Mouse (Mus musculus) limb, embryonic 15.5 days (tissue): ENCODE measurements around the gene Ripor2. TPM values are rescaled to one million over a fixed set of nuclear protein-coding genes. Genes with fewer than 3 reads are reported as not detected.
"Not testable (repeated sequence)": the region's sequence is repeated elsewhere in the genome, so short reads cannot be mapped to it uniquely, and the experiment has no call there.

Experiments
- ATAC-seq: fragments of 200-750 bp; cut with Nextera tagmentation; 2 replicates; pipeline ENCODE4 v1.8.0; 2017; ENCODE audit warnings: low read depth, moderate TSS enrichment; ENCODE audit not compliant: insufficient number of reproducible peaks, low FRiP score, low TSS enrichment
- H3K27ac ChIP-seq: fragments of 300-500 bp; sonication (generic); 2 replicates; pipeline ENCODE4 v1.5.1; 2015; ENCODE audit warnings: moderate library complexity, mild to moderate bottlenecking, inconsistent platforms
- H3K27me3 ChIP-seq: fragments of 300-500 bp; sonication (generic); 2 replicates; pipeline ENCODE4 v1.6.1; 2015; ENCODE audit warnings: inconsistent platforms
- H3K36me3 ChIP-seq: fragments of 300-500 bp; sonication (generic); 2 replicates; pipeline ENCODE4 v1.6.1; 2015; ENCODE audit warnings: inconsistent platforms
- H3K4me1 ChIP-seq: fragments of 300-500 bp; sonication (generic); 2 replicates; pipeline ENCODE4 v1.6.1; 2015; ENCODE audit warnings: inconsistent platforms
- H3K4me2 ChIP-seq: fragments of 300-500 bp; sonication (generic); 2 replicates; pipeline ENCODE4 v1.6.1; 2015; ENCODE audit warnings: mild to moderate bottlenecking, inconsistent platforms
- H3K4me3 ChIP-seq: fragments of 300-500 bp; sonication (generic); 2 replicates; pipeline ENCODE4 v1.5.1; 2015; ENCODE audit warnings: mild to moderate bottlenecking, inconsistent platforms
- H3K9ac ChIP-seq: fragments of 300-500 bp; sonication (generic); 2 replicates; pipeline ENCODE4 v1.6.1; 2015; ENCODE audit warnings: inconsistent platforms
- H3K9me3 ChIP-seq: fragments of 300-500 bp; sonication (generic); 2 replicates; pipeline ENCODE4 v1.6.1; 2016; ENCODE audit warnings: inconsistent platforms
- WGBS: fragments of 180-500 bp; shearing (Covaris S2); methylation state at CpG from one replicate; pipeline ENCODE4 v1.1.7; 2015; 5-methylcytosine and 5-hydroxymethylcytosine counted together
- polyA plus RNA-seq: library from polyadenylated mRNA; unstranded; fragments of >200 nt; fragmentation: Nextera tagmentation; extraction: Ambion mirVana; gene quantifications from 2 replicates; pipeline ENCODE4 v1.2.1, GENCODE M21; 2015

Ripor2 gene
- polyA plus RNA-seq, 1 experiment from 2014 or later: 4.1 TPM

GRCm38 (mm10) chr13:24761403-24762227 is 179.6 kb downstream of the Ripor2 start, which contains the start of gene Gmnn:
Gene Gmnn, minus strand, starts transcription at chr13:24761923.
- Histone ChIP-seq H3K4me2 (peak within 1 kb of the TSS; percentile 77), H3K27me3 (no peaks in the 10 kb centered on the region), H3K9ac (peak within 1 kb of the TSS; percentile 54), H3K27ac (peak within 1 kb of the TSS; percentile 91), H3K36me3 (no peaks in the 10 kb centered on the region), H3K4me1 (peaks cover 16% of the 10 kb centered on the region), H3K4me3 (peak within 1 kb of the TSS; percentile 90), H3K9me3 (no peaks in the 10 kb centered on the region)
- peak; percentile 94 for ATAC-seq
- under 1% methylated on average over 79 of the region's 79 CpGs for WGBS

GRCm38 (mm10) chr13:24762254-24762653 is 180.3 kb downstream of the Ripor2 start:
- peak overlapping the region; percentile 77 for H3K4me2 ChIP-seq
- no peaks in the 10 kb centered on the region for H3K27me3 ChIP-seq
- no peak for ATAC-seq
- WGBS: 32% methylated on average over 4 of the region's 4 CpGs
- H3K9ac ChIP-seq: no peak overlapping the region
- H3K4me3 ChIP-seq: peak overlapping the region; percentile 90
- H3K4me1 ChIP-seq: peaks cover 16% of the 10 kb centered on the region
- H3K27ac ChIP-seq: no peak overlapping the region
- H3K9me3 ChIP-seq: no peaks in the 10 kb centered on the region
- H3K36me3 ChIP-seq: no peaks in the 10 kb centered on the region

- not testable (repeated sequence) for H3K36me3 ChIP-seq, H3K4me2 ChIP-seq, H3K9me3 ChIP-seq, H3K4me1 ChIP-seq, ATAC-seq, H3K27ac ChIP-seq, H3K27me3 ChIP-seq, H3K9ac ChIP-seq, H3K4me3 ChIP-seq
- 60% methylated on average over 4 of the region's 4 CpGs for WGBS
Measured at GRCm38 (mm10) chr13:24767809-24768208, 185.8 kb downstream of the Ripor2 start.

GRCm38 (mm10) chr13:24771482-24771881 is 189.5 kb downstream of the Ripor2 start:
- not testable (repeated sequence) for H3K4me1 ChIP-seq, ATAC-seq, H3K9me3 ChIP-seq, H3K9ac ChIP-seq, H3K36me3 ChIP-seq, H3K27ac ChIP-seq, H3K4me2 ChIP-seq, H3K4me3 ChIP-seq, H3K27me3 ChIP-seq
- 91% methylated on average over 10 of the region's 10 CpGs for WGBS

- Histone ChIP-seq H3K4me2 (no peak overlapping the region), H3K9ac (no peak overlapping the region), H3K4me1 (no peaks in the 10 kb centered on the region), H3K27me3 (no peaks in the 10 kb centered on the region), H3K9me3 (no peaks in the 10 kb centered on the region), H3K36me3 (no peaks in the 10 kb centered on the region), H3K27ac (no peak overlapping the region), H3K4me3 (no peak overlapping the region)
- ATAC-seq: no peak
- WGBS: 62% methylated on average over 5 of the region's 7 CpGs
Measured at GRCm38 (mm10) chr13:24776146-24776844, 194.3 kb downstream of the Ripor2 start.

- Histone ChIP-seq H3K36me3 (no peaks in the 10 kb centered on the region), H3K27me3 (no peaks in the 10 kb centered on the region), H3K9me3 (no peaks in the 10 kb centered on the region), H3K27ac (no peak overlapping the region), H3K4me3 (no peak overlapping the region), H3K4me1 (0 out of 2 replicates have a peak, but pooled peaks cover 3% of the 10 kb centered on the region), H3K9ac (no peak overlapping the region), H3K4me2 (no peak overlapping the region)
- 72% methylated on average over 2 of the region's 2 CpGs for WGBS
- ATAC-seq: no peak
Measured at GRCm38 (mm10) chr13:24778026-24778425, 196.0 kb downstream of the Ripor2 start.

- no peak for ATAC-seq
- Histone ChIP-seq H3K4me1 (0 out of 2 replicates have a peak, but pooled peaks cover 3% of the 10 kb centered on the region), H3K27ac (no peak overlapping the region), H3K4me2 (no peak overlapping the region), H3K4me3 (no peak overlapping the region), H3K27me3 (no peaks in the 10 kb centered on the region), H3K9ac (no peak overlapping the region), H3K36me3 (no peaks in the 10 kb centered on the region), H3K9me3 (no peaks in the 10 kb centered on the region)
- 78% methylated on average over 8 of the region's 8 CpGs for WGBS
Measured at GRCm38 (mm10) chr13:24778706-24779380, 196.9 kb downstream of the Ripor2 start.

GRCm38 (mm10) chr13:24781916-24782315 is 199.9 kb downstream of the Ripor2 start:
- H3K4me3 ChIP-seq: no peak overlapping the region
- H3K4me2 ChIP-seq: no peak overlapping the region
- H3K4me1 ChIP-seq: 0 out of 2 replicates have a peak, but pooled peaks cover 3% of the 10 kb centered on the region
- H3K27ac ChIP-seq: no peak overlapping the region
- no peaks in the 10 kb centered on the region for H3K36me3 ChIP-seq
- H3K9ac ChIP-seq: no peak overlapping the region
- H3K27me3 ChIP-seq: no peaks in the 10 kb centered on the region
- 49% methylated on average over 5 of the region's 5 CpGs for WGBS
- H3K9me3 ChIP-seq: no peaks in the 10 kb centered on the region
- ATAC-seq: no peak

Other genes starting within 250 kb of the Ripor2 start
- not detected in 2 replicates for gene Armh2, start 159.0 kb downstream of the Ripor2 start, polyA plus RNA-seq
- gene Gmnn, start 179.7 kb downstream of the Ripor2 start, polyA plus RNA-seq: 72.6 and 73.7 TPM in 2 replicates
- gene BC005537, start 219.5 kb downstream of the Ripor2 start, polyA plus RNA-seq: 14.1 and 15.0 TPM in 2 replicates
- 66.3 and 75.3 TPM in 2 replicates for gene Acot13, start 249.4 kb downstream of the Ripor2 start, polyA plus RNA-seq
- 44.3 and 46.2 TPM in 2 replicates for gene Tdp2, start 249.5 kb downstream of the Ripor2 start, polyA plus RNA-seq